Mouse (Mus musculus) E14TG2a.4 (cell line): ENCODE measurements around the gene Ebf1.

Experiments used
- CTCF ChIP-seq: conservative IDR thresholded peaks from 2 replicates; pipeline ENCODE4 v1.5.1; 2014; ENCODE audit warnings: low read length
- NANOG ChIP-seq: IDR thresholded peaks from 2 replicates; pipeline ENCODE4 v1.6.1; 2014; ENCODE audit warnings: borderline replicate concordance, low read length, mixed read lengths
- POU5F1 ChIP-seq: IDR thresholded peaks from 2 replicates; pipeline ENCODE4 v1.6.1; 2014; ENCODE audit warnings: low read length, borderline replicate concordance

DNA sequence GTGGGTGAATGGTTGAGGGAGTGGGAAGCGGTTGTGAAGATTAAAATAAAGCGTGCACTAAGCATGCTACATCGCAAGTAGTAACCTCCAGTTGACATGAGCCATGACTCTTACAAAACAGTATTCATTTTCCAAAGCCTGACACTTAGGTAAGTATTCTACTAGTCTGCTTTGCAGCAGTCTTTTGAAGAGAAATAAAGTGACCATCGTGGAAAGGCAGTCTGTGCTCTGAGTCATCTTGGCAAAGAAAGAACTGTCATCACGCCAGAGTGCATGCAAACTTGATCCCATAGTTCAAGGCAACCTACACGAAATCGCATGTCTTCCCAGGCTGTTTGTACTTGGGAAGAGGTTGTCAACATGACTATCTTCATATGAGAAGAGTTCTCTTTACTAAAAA, 237.4 kb downstream of the Ebf1 start:
- no peak for TF ChIP-seq CTCF
- TF ChIP-seq POU5F1: no peak
- TF ChIP-seq NANOG: no peak
